Mouse (Mus musculus) NIH3T3 (cell line): Measurements from ENCODE around the gene Pold4.

Source experiments
- DNase-seq: peaks from one replicate; pipeline ENCODE4 v3.0.0-alpha.2; 2012; ENCODE audit warnings: low read depth

Gene Pold4

DNA sequence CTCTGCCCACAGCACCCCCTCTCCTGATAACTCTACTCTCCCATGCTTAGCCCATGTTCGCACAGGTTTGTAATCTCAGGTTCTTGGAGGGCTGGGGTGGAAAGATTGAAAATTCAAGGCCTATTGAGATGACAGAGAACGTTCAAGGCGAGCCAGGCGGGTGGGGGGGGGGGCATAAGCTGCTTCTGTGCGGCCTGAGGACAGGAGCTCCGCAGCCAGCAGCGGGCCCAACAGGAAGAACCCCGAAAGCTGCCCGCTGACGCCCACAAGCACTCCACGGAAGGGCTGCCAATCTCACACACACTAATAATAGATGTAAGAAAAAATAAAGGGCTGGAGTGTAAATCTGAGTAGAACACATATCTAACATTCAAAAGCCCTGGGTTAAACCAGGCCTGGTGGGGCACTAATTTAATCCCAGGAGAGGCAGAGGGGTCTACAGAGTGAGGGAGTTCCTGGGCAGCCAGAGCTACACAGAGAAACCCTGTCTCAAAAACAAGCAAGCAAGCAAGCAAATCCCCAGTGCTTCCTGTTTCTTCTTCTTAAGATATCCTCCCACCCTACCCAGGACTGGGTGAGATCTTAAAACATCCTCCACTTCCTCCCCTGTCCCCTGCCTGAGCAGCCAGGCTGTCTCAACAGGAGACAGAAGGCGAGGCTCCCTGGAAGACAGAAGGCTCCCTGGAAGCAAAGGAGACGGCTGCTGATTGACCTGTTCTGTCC, 27.9 kb upstream of the Pold4 start:
- DNase-seq, result no peak

DNA sequence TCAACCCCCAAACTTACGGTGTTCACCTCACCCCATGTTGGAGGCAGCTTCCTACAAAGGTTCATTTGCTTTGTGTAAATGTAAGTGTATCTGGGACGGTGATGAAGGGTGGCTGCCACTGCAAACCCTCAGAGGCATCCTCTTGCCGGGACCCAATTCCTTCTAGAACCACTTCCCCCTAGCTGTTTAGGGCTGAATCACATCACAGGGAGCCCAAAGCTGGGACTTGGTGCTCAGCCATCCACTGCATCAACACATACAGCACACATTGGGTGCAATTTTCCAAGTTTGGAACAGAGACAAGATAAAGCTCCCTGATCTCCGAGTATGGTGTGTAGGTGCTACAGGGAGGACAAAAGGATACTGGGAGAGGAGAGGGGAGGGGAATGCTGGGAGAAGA, 26.8 kb upstream of the Pold4 start:
- DNase-seq, result peak; percentile 53

DNA sequence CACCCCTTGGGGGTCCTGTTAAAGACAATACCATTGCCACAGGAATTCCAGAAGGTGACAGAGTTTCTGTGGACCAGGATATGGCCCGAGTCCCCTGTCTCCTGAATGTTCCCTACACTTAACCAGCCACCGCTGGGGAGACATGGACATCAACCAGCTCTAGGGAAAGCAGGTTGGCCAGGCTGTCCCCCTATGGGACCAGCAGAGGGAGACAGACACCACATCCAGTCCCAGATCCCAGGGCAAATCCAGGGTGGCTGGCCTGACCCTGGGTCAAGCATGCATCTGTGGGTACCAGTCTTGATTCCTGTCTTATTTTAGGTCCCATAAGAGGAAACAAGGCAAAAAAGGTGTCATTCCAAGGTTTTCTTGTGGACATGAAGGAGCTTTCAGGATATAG, 24.7 kb upstream of the Pold4 start:
- peak; percentile 91 for DNase-seq

DNA sequence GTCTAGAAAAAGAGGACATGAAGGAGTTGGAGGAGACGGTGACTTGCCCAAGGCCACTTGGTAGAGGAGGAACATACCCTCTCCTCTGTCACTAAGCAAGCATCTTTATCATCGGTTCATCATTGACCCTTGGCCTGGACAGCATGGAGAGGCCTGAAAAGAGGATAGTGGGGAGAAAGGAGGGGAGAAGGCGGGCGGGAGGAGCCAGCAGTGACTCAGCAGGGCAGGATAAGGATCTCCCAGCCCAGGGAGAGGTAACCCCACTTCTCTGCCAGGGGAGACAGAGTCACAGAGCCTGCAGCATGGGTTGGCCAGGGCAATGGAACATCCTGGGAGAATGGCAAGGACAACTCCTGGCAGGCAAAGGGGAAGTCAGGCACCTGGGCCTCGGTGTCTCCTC, 23.1 kb upstream of the Pold4 start:
- DNase-seq, result no peak

GRCm38 (mm10) chr19:4211891-4212588, 19.7 kb upstream of the Pold4 start:
- DNase-seq, result peak; percentile 71

DNA sequence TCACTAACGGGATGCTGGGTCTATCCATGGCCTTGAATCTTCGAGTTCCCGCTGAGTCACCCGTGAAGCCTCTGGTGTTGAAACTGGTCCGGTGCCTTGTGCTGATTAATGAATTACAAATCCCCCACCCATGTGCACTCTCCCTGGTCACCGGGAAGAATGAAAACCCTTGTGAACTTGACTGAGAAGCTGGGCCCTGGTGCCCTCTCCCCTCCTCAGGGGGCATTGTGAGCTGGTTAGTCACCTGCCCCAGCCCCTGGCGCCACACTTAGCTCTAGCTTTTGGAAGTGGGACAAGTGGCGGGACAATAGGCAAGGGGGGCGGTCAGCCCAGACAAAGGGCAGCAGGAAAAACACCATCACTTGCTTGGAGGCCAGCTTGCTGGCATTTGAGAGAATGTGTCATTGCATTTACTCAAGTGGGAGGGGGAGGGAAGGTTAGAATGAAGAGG, 18.1 kb upstream of the Pold4 start:
- DNase-seq, result peak; percentile 95

GRCm38 (mm10) chr19:4214071-4214770, 17.5 kb upstream of the Pold4 start, which contains the start of the genes Clcf1 and AC109138.7:
Clcf1 (plus strand) TSS chr19:4214238.
AC109138.7 (plus strand) TSS chr19:4214357.
- DNase-seq, result peak; percentile 95

DNA sequence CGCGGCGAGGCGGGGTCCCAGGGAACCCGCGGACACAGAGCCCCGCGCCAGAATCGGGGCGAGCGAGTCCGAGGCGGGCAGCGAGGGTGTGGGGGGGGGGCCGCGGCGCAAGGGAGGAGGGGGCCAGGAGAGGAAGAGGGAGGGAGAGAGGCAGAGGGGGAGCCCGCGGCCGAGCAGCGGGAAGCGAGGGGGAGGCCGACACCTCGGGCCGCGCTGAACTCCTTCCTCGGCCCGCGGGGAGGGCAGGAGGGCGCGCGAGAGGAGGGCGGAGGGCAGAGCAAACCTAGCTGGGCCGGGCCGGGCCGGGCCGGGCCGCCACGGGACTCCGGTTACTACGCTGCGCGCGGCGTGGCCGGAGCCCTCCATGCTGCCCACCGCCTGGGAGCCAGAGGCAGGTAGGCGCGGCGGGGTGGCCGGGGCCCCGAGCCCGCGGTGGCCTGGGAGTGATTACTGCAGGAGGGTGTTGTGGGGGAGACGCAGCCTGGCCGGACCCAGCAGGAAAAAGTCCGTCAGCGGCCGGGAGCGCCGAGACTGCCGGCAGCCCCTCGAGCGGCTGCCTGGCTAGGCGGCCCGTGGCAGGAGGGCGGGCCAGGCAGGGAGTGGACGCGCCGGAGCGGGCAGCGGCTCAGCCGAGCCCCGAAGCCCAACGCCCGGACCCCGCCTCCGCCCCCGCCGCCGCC, 16.8 kb upstream of the Pold4 start:
- DNase-seq, result peak; percentile 72

- no peak for DNase-seq
These were observed 16.3 kb upstream of the Pold4 start for GRCm38 (mm10) chr19:4215451-4215840.

GRCm38 (mm10) chr19:4216041-4216685, 15.5 kb upstream of the Pold4 start:
- peak; percentile 85 for DNase-seq

GRCm38 (mm10) chr19:4217140-4217539, 14.6 kb upstream of the Pold4 start:
- DNase-seq, result peak; percentile 48

DNA sequence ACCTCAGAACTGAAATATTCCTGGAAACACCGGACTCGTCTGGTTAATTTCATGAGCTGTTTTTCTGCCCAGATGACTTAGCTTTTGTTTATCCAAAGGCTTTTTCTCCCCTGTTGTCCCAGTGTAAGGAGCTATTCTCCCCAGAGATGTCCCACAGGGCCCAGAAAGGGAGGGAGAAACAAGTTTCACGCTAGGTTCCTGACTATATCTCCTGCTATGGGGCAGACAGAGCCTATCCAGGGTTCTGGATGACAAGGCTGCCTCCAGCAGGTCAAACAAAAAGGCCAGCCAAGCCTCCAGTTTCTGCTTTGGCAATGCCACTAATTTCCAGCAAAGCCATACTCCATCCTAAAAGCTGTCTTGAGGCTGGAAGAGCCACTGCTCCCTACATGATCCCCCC, 13.8 kb upstream of the Pold4 start:
- no peak for DNase-seq

DNA sequence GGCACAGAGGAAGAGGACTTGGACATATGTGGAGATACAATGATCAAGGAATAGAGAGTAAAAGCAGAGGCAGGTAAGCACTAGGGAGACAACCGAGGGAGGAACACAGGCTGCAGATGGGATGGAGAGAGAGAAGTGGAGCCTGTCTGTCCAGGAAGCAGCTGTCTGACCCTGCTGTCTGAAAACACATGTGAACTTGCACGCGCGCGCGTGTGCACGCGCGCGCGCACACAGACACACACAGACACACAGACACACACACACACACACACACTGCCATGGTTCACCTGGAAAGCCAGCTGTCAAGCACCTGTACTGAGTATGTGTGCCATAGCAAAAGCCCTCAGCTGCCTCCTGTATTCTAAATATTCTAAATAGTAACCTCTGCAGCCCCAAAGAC, 13.4 kb upstream of the Pold4 start:
- no peak for DNase-seq

GRCm38 (mm10) chr19:4218784-4219183, 12.9 kb upstream of the Pold4 start:
- DNase-seq, result no peak

- no peak for DNase-seq
These were observed 11.8 kb upstream of the Pold4 start for GRCm38 (mm10) chr19:4219943-4220342.

GRCm38 (mm10) chr19:4220416-4220815, 11.3 kb upstream of the Pold4 start:
- no peak for DNase-seq

DNA sequence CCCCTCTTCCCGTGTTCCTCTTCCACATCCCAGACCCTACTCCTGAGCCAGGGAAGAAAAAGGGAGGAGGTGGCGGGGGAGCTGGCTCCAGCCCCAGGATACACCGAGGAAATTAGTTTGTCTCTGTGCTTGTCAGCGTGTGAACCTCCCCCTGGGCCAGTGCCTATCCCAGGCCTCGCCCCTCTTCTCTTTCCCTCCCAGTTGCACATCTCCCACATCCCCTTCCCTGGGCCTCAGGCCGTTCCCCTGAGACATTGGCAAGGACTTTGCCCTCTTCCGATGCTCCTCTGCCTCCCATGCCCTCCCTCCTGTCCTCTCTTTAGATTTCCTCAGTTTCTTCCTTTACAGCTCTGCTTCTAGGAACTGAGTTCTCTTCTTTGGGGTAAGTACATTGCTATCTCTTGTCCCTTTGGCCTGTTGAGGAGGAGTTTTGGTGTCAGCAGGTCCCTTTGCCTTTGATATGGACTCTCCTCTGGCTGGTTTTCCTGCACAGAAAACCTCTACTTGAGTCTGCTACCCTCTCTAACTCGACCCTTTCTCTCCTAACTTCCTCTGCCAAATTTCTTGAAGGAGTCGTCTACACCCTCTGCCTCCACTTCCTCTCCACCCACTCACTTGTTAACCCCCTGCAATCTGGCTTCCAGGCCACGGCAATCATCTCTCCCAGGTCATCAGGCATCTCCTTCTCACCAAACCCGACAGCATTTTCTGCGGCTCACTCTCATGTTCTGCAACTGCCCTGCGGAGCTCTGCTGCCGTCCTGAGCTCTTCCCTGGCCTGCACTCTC, 10.5 kb upstream of the Pold4 start:
- peak; percentile 61 for DNase-seq

GRCm38 (mm10) chr19:4222165-4222564, 9.5 kb upstream of the Pold4 start:
- DNase-seq, result no peak

GRCm38 (mm10) chr19:4226779-4227178, 4.9 kb upstream of the Pold4 start:
- DNase-seq, result no peak

- DNase-seq, result no peak
These were observed 4.3 kb upstream of the Pold4 start for GRCm38 (mm10) chr19:4227446-4227845.
